Mouse (Mus musculus): ENCODE measurements around the gene Zfp950. TPM values are rescaled to one million over a fixed set of nuclear protein-coding genes. Genes with fewer than 3 reads are reported as not detected.

The Zfp950 gene
- polyA plus RNA-seq, 1 experiment = 18.5 TPM

DNA sequence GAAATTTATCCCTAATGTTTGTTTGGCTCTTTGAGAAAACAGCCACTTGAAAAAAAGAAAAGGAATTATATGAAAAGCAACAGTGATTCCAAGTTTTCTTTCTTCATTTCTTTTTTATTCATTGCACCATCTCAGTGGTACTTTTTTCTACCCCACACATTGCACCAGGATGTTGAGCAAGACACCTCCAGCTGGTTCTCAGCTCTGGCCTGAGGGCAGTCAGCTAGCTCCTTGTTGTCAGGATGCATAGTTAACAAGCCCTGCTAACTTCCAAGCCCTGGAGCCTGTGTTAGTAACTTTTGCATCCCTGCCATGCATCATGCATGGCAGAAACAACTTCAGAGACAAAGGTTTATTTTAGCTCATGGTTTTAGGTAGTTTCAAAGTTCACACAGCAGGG, 87.9 kb downstream of the Zfp950 start:
- H3K9ac ChIP-seq (ENCODE audit: low read depth, poor library complexity, severe bottlenecking) = no peak overlapping the region
- no peak overlapping the region for H3K27ac ChIP-seq (ENCODE audit: insufficient read depth, low read length)
- no peak overlapping the region for H3K4me3 ChIP-seq (ENCODE audit: low read depth, low read length)
- H3K9me3 ChIP-seq (replicated peaks; ENCODE audit: control insufficient read depth, insufficient read depth, low read length, poor library complexity, severe bottlenecking) = no peaks in the 10 kb centered on the region
- H3K4me1 ChIP-seq (ENCODE audit: control insufficient read depth, insufficient read depth, low read length) = no peaks in the 10 kb centered on the region
- no peaks in the 10 kb centered on the region for H3K36me3 ChIP-seq (ENCODE audit: control insufficient read depth, insufficient read depth, low read length, poor library complexity, severe bottlenecking)
- no peaks in the 10 kb centered on the region; the same call in 1 of the 2 replicates for H3K27me3 ChIP-seq (ENCODE audit: control insufficient read depth, insufficient read depth, low read length, poor library complexity, severe bottlenecking)
- TF ChIP-seq EP300 (IDR thresholded peaks at IDR 0.05; ENCODE audit: insufficient read depth, low read depth, low read length) = no peak
- TF ChIP-seq CTCF (IDR thresholded peaks at IDR 0.05; ENCODE audit: low read depth, low read length) = no peak
- TF ChIP-seq POLR2A (IDR thresholded peaks at IDR 0.05; ENCODE audit: insufficient read depth, low read length) = no peak

GRCm38 (mm10) chr19:61052008-61052407, 88.6 kb downstream of the Zfp950 start:
- Histone ChIP-seq H3K36me3 (ENCODE audit: control insufficient read depth, insufficient read depth, low read length, poor library complexity, severe bottlenecking) (no peaks in the 10 kb centered on the region), H3K9ac (ENCODE audit: low read depth, poor library complexity, severe bottlenecking) (no peak overlapping the region), H3K9me3 (replicated peaks; ENCODE audit: control insufficient read depth, insufficient read depth, low read length, poor library complexity, severe bottlenecking) (no peaks in the 10 kb centered on the region), H3K27me3 (ENCODE audit: control insufficient read depth, insufficient read depth, low read length, poor library complexity, severe bottlenecking) (no peaks in the 10 kb centered on the region; the same call in 1 of the 2 replicates), H3K27ac (ENCODE audit: insufficient read depth, low read length) (no peak overlapping the region), H3K4me3 (ENCODE audit: low read depth, low read length) (no peak overlapping the region), H3K4me1 (ENCODE audit: control insufficient read depth, insufficient read depth, low read length) (no peaks in the 10 kb centered on the region)
- TF ChIP-seq POLR2A (IDR thresholded peaks at IDR 0.05; ENCODE audit: insufficient read depth, low read length) (no peak), CTCF (IDR thresholded peaks at IDR 0.05; ENCODE audit: low read depth, low read length) (no peak), EP300 (IDR thresholded peaks at IDR 0.05; ENCODE audit: insufficient read depth, low read depth, low read length) (no peak)

DNA sequence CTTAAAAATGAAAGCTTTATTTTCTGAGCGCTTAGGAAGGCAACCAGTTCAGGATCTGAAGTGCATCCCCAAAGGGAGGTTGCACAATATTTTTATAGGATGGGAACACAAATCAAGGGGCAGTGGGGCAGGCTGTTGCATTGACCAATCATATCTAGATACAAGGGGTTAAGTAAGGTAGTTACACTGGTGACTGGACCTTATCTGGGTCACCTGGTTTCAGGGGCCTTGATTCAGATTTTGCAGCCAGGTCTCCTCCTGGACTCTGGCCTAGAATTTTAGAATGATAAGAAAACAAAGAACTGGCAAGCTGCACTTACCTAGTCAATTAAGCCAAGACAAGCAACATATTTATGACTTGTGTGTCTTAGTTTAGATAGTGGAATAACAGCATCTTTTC, 89.5 kb downstream of the Zfp950 start:
- TF ChIP-seq EP300 (IDR thresholded peaks at IDR 0.05; ENCODE audit: insufficient read depth, low read depth, low read length) (no peak), POLR2A (IDR thresholded peaks at IDR 0.05; ENCODE audit: insufficient read depth, low read length) (no peak), CTCF (IDR thresholded peaks at IDR 0.05; ENCODE audit: low read depth, low read length) (no peak)

DNA sequence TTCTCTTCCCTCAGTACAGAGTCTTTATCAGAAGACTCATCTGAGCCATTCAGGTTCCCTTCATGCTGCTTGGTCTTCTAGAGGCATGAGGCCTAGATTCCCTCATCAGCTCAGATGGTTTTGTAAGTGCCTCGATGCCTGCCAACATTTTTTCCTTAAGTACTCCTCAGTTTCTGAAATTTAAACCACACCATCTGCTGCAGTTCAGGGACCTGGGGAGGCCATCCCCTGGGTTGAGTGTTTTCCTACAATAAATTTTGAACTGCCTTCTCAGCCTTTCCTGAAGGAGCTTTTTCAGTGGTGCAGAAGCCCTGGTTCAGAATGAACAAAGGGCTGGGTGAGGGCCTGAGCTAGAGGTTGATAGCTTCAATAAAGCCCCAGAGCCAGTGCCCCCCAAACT, 91.2 kb downstream of the Zfp950 start:
- H3K9me3 ChIP-seq (replicated peaks; ENCODE audit: control insufficient read depth, insufficient read depth, low read length, poor library complexity, severe bottlenecking) = no peaks in the 10 kb centered on the region
- TF ChIP-seq CTCF (IDR thresholded peaks at IDR 0.05; ENCODE audit: low read depth, low read length) (no peak), EP300 (IDR thresholded peaks at IDR 0.05; ENCODE audit: insufficient read depth, low read depth, low read length) (no peak), POLR2A (IDR thresholded peaks at IDR 0.05; ENCODE audit: insufficient read depth, low read length) (no peak)
- no peak overlapping the region for H3K27ac ChIP-seq (ENCODE audit: insufficient read depth, low read length)
- no peak overlapping the region for H3K9ac ChIP-seq (ENCODE audit: low read depth, poor library complexity, severe bottlenecking)
- no peaks in the 10 kb centered on the region; the same call in 1 of the 2 replicates for H3K27me3 ChIP-seq (ENCODE audit: control insufficient read depth, insufficient read depth, low read length, poor library complexity, severe bottlenecking)
- no peaks in the 10 kb centered on the region for H3K36me3 ChIP-seq (ENCODE audit: control insufficient read depth, insufficient read depth, low read length, poor library complexity, severe bottlenecking)
- H3K4me1 ChIP-seq (ENCODE audit: control insufficient read depth, insufficient read depth, low read length) = no peaks in the 10 kb centered on the region
- no peak overlapping the region for H3K4me3 ChIP-seq (ENCODE audit: low read depth, low read length)

More for the DNA sequence above, 89.5 kb downstream of the Zfp950 start:
- H3K36me3 ChIP-seq (ENCODE audit: control insufficient read depth, insufficient read depth, low read length, poor library complexity, severe bottlenecking) = no peaks in the 10 kb centered on the region
- no peak overlapping the region for H3K27ac ChIP-seq (ENCODE audit: insufficient read depth, low read length)
- H3K4me3 ChIP-seq (ENCODE audit: low read depth, low read length) = no peak overlapping the region
- no peaks in the 10 kb centered on the region for H3K4me1 ChIP-seq (ENCODE audit: control insufficient read depth, insufficient read depth, low read length)
- no peaks in the 10 kb centered on the region; the same call in 1 of the 2 replicates for H3K27me3 ChIP-seq (ENCODE audit: control insufficient read depth, insufficient read depth, low read length, poor library complexity, severe bottlenecking)
- no peaks in the 10 kb centered on the region for H3K9me3 ChIP-seq (replicated peaks; ENCODE audit: control insufficient read depth, insufficient read depth, low read length, poor library complexity, severe bottlenecking)
- no peak overlapping the region for H3K9ac ChIP-seq (ENCODE audit: low read depth, poor library complexity, severe bottlenecking)

DNA sequence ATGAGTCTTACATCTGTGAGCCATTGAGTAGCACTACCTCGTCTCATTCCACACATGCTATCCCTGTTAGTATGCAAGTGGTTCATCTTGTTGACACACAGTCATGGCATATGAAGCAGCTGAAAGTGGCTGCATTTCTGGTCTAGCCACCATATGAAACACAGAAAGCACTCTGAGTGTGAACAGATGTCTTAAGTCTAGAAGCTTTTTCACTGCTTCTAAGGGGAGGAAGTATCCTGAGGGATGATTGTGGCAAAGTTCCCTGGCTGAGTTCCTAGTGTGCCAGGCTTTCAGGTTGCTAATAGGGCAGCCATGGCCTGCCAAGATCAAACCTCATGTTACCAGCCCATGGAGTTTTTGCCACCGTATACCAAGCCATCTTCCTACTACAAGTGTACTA, 92.0 kb downstream of the Zfp950 start:
- Histone ChIP-seq H3K36me3 (ENCODE audit: control insufficient read depth, insufficient read depth, low read length, poor library complexity, severe bottlenecking) (no peaks in the 10 kb centered on the region), H3K27me3 (ENCODE audit: control insufficient read depth, insufficient read depth, low read length, poor library complexity, severe bottlenecking) (no peaks in the 10 kb centered on the region), H3K4me3 (ENCODE audit: low read depth, low read length) (no peak overlapping the region), H3K9me3 (replicated peaks; ENCODE audit: control insufficient read depth, insufficient read depth, low read length, poor library complexity, severe bottlenecking) (no peaks in the 10 kb centered on the region), H3K4me1 (ENCODE audit: control insufficient read depth, insufficient read depth, low read length) (no peaks in the 10 kb centered on the region), H3K9ac (ENCODE audit: low read depth, poor library complexity, severe bottlenecking) (no peak overlapping the region), H3K27ac (ENCODE audit: insufficient read depth, low read length) (no peak overlapping the region)
- TF ChIP-seq CTCF (IDR thresholded peaks at IDR 0.05; ENCODE audit: low read depth, low read length) (no peak), POLR2A (IDR thresholded peaks at IDR 0.05; ENCODE audit: insufficient read depth, low read length) (no peak), EP300 (IDR thresholded peaks at IDR 0.05; ENCODE audit: insufficient read depth, low read depth, low read length) (no peak)

DNA sequence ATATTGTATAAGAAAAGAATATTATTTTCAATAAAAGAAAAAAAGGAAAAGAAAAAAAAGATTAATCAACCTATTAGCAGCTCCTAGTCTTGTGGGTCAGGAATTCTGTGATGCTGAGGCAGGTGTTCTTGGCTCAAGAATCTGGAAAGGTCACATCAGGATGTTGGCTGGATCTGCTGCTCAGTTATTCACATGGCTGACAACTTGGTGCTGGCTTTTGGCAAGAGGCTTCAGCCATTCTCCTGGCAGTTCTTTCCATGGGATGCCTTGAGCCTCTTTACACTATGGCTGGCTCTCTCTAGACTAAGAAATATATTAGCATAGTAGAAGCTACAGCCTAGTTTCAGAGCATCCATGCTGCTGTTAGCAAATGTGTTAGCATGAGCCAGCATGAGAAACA, 101.5 kb downstream of the Zfp950 start:
- Histone ChIP-seq H3K27ac (ENCODE audit: insufficient read depth, low read length) (no peak overlapping the region), H3K4me1 (ENCODE audit: control insufficient read depth, insufficient read depth, low read length) (no peaks in the 10 kb centered on the region), H3K36me3 (ENCODE audit: control insufficient read depth, insufficient read depth, low read length, poor library complexity, severe bottlenecking) (no peaks in the 10 kb centered on the region), H3K4me3 (ENCODE audit: low read depth, low read length) (no peak overlapping the region), H3K9me3 (replicated peaks; ENCODE audit: control insufficient read depth, insufficient read depth, low read length, poor library complexity, severe bottlenecking) (no peaks in the 10 kb centered on the region), H3K27me3 (ENCODE audit: control insufficient read depth, insufficient read depth, low read length, poor library complexity, severe bottlenecking) (no peaks in the 10 kb centered on the region), H3K9ac (ENCODE audit: low read depth, poor library complexity, severe bottlenecking) (no peak overlapping the region)
- TF ChIP-seq EP300 (IDR thresholded peaks at IDR 0.05; ENCODE audit: insufficient read depth, low read depth, low read length) (no peak), POLR2A (IDR thresholded peaks at IDR 0.05; ENCODE audit: insufficient read depth, low read length) (no peak), CTCF (IDR thresholded peaks at IDR 0.05; ENCODE audit: low read depth, low read length) (no peak)

Measured in ES-Bruce4 (cell line).